Mouse (Mus musculus) adipocyte (in vitro differentiated cells): ENCODE results near the gene Furin.

ENCODE experiments used
- DNase-seq: peaks from one replicate; pipeline ENCODE4 v3.0.0-alpha.2; 2016; ENCODE audit warnings: low spot score

Furin gene

GRCm38 (mm10) chr7:80339793-80340628 lies 65.2 kb downstream of the Furin start:
- peak; percentile 98 for DNase-seq

DNA sequence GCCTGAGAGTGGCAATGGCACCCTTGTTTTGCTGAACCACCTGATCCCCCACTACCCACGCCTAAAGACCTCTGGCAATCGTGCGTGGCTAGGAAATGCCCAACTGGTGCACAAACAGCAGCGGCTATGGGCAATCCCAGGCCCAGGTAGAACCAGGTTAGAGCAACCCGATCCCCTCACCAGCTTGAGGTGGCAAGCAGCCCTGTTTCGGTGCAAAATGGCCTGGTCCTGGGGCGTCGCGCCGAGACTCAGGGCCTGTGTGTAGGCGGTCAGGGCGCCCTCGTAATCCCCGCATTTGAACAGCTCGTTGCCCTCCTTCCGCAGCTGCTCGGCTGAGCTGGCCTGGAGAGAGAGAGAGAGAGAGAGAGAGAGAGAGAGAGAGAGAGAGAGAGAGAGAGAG lies 65.9 kb downstream of the Furin start:
- DNase-seq: no peak
